Mouse (Mus musculus) embryo, embryonic 10 days (tissue): ENCODE data around the gene Fbxo17.
"Not testable (repeated sequence)": the region's sequence is repeated elsewhere in the genome, so short reads cannot be mapped to it uniquely, and the experiment has no call there.

Experiments used
- DNase-seq: peaks from one replicate; pipeline ENCODE4 v3.0.0-alpha.2; 2015; ENCODE audit warnings: low spot score

Gene Fbxo17

DNA sequence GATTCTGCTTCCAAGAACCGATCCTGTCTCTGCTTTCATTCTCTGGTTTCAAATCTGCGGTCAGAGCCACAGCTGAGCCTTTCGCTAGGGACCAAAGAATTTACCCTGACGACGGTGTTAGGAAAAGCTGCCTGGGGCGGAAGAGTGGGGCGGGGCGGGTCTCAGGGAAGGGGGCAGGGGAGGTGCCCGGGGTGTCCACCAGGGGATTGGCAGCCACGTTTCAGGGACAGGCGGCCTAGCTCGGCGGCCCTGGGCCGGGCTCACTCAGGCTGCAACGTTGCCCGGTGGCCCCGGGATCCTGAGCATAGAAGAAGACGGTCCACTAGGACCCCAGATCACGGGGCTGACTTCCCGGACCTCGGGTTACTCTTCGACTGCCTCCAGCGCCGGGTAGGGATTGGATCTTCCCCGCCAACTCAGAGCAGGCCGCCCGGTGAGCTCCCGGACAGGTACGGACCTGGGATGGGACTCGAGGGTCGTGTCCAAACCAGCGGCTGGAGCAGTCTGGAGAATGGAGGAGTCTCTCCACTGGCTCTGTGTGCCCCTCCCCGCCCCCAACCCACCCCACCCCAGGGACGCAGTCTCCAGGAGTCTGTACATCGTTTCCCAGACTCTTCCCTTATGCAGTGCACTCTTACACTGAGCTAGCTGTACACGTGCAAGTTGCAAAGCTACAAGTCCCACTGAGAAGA is at the start of gene Fbxo17:
Fbxo17 (plus strand) TSS at position 215 of the 692 bp plus-strand sequence.
- DNase-seq, result peak; percentile 74

DNA sequence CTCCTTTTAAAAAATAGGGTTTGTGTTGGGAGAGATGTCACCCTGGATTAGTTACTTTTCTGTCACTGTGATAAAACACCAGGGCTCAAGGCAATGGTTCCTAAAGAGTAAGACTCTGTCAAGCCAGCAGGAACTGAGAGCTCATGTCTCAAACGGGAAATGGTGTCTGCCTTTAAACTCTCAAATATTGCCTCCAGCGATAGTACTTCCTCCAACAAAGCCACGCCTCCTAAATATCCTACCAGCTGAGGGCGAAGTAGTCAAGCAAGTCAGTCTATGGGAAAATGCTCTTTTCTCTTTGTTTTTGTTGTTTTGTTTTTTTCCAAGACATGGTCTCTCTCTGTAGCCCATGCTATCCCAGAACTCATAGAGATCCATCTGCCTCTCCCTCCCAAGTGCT is 45.4 kb upstream of the Fbxo17 start:
- no peak for DNase-seq

DNA sequence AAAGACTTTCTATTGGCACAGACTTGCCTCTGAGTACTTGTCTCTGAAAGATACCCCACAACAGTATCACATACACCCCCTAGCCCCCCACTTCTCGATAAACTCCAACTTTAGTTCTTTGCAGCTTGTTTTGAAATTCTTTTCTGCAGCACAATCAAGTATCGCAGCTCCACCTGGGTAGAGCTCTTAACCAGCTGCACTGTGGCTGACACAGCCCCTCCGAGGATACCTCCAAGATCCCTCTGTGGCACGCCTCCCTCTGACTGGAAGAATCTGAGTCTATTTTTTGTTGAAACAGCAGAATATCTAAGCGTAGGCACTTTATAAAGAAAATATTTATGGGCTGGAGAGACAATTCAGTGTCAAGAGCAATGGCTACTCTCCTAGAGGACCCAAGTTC is 44.3 kb upstream of the Fbxo17 start:
- no peak for DNase-seq

- DNase-seq, result not testable (repeated sequence)
Measured at GRCm38 (mm10) chr7:28672786-28673185, 43.8 kb upstream of the Fbxo17 start.

GRCm38 (mm10) chr7:28674994-28675393 is 41.6 kb upstream of the Fbxo17 start:
- DNase-seq, result no peak

DNA sequence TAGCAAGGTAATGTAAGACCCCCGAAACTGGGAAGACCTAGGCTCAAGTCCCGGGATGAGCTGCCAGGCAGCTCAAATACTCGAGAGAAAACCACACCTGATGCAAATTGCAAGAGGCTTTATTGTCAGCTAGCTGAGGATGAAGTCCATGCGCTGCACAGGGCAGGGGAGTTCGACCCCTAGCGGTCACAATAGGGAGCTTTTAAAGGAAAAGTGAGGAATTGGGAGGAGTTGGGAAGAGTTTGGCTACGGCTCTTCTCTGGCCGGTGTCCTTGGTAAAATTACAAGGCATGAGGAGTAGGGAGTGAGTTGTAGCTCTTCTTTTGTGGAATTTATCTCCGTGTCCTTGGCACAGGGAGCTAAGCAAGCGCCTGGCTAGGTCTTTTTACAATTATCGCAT is 40.9 kb upstream of the Fbxo17 start:
- DNase-seq, result peak; percentile 45

DNA sequence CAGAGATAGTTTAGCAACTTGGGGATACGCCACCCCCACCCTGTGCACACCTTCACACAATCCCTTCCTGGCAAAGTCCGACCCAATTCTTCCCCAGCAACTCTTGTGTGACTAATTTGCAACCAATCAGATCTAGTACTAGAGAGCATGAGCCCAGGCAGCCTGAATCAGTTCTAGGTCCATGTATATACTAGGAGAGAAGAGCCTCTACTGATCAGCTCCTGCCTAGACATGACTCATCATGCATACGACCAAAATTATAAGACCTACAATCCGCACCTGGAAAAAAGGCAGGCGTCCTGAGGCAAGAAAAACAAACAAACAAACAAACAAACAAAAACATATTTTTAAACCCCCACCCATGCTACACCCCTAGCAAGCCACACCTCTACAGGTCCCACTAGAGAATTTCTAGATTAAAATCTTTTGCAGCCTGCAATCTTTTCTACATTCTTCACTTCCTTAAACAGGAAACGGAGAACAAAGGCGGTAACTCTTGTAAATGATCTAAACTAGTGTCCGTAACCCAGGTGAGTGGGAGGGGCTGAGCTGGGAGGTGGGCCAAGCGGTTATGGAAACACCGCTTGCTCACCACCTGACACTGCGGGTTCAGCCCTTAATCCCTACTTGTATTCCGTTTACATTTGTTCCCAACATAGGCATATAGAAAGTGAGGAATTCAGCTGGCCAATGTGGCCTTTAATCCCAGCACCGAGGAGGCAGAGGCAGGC is 39.6 kb upstream of the Fbxo17 start:
- no peak for DNase-seq

DNA sequence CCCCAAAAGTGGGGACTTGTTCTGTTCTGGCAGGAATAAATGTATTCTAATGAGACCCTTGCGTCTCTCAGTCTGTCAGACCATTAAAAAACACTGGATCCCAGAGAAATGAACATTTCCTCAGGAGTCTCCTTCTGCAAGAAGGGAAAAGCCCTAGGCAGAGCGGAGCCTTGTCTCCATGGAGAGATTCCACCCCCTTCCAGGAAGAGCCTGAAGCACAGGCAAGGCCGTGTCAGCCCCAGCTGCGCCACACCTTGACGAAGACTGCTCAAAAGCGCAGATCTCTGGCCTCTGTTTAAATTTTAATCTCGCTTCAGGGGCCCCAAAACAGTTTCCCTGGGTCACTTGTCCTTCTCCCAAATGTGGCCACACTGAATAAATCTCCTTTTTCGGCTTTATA is 39.0 kb upstream of the Fbxo17 start:
- no peak for DNase-seq

DNA sequence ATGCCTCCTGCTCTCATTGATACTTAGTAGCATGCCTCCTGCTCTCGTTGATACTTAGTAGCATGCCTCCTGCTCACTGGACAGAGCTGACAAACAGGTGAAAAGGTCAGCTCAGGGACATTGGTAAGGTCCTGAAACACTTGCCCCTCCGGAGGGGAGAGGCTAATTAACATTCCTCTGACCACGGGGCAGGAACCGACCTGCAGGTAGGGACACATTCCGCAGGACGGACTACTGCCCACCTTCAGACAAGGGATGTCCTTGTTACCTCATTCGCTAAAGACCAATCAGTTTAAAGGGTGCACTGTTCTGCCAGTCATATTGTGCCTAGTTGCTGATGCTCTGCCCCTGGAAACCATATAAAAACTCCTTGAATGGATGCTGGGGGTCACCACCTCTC is 25.5 kb upstream of the Fbxo17 start:
- no peak for DNase-seq

GRCm38 (mm10) chr7:28692545-28693320 is 23.9 kb upstream of the Fbxo17 start, which contains the start of gene Fbxo27:
Gene Fbxo27 (plus strand): TSS chr7:28692849.
- peak; percentile 47 for DNase-seq

GRCm38 (mm10) chr7:28693321-28693966 is 23.2 kb upstream of the Fbxo17 start:
- peak; percentile 86 for DNase-seq

- DNase-seq, result peak; percentile 75
Measured at GRCm38 (mm10) chr7:28694423-28694822, 22.2 kb upstream of the Fbxo17 start.

DNA sequence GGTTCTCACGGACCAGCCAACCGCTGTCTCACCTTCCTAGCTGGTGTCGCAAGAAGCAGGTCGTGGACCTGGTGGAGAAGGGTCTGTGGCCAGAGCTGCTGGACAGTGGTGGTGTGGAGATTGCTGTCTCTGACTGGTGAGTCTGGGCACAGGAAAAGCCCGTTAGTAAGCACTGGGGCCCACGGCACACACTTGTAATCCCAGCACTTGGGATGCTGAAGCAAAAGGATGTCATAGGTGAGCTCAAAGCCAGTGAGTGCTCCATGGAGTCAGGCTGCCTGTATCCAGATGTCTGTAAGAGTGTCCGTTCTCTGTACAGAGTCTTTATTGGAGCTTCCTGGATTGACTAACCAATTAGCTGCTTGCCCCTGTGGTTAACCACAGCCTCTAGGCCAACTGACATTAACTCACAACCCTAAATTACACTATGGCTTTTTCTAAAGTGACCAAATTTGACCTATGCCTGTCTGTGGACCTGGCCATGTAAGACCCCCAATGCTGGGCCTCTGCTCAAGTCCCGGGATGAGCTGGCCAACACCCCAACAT is 21.6 kb upstream of the Fbxo17 start:
- no peak for DNase-seq

DNA sequence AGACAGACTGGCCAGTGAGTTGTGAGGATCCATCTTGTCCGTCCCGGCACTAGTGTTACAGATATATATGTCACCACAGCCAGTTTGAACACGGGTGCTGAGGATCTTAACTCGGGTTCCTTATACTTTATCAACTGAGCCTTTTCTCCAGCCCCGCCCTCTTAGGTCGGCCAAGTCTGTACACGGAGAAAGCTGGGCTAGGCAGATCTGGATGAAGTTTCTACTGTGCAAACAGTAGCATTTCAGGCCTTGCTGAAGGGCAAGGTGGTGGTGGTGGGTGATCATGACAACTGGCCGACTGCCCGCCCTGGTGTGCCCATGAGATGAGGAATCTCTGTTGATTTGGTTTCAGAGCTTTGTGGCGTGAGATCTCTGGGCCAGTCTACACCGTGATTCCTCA is 19.3 kb upstream of the Fbxo17 start:
- DNase-seq, result no peak

GRCm38 (mm10) chr7:28700269-28700668 is 16.3 kb upstream of the Fbxo17 start:
- no peak for DNase-seq

DNA sequence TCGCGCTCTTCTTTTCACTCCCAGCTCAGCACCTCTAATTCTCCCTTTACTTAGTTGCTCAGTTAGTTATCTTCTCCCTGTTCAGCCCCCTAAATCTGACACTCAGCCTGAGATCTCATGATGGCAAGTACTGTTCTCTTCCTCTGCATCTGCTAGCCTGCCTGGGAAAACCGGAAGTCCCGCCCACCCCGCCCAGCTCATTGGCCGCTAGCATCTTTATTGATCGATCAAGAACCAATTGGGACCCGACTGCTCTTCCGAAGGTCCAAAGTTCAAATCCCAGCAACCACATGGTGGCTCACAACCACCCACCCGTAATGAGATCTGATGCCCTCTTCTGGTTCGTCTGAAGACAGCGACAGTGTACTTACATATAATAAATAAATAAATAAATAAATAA is 15.3 kb upstream of the Fbxo17 start:
- DNase-seq, result not testable (repeated sequence)

GRCm38 (mm10) chr7:28702601-28703143 is 13.9 kb upstream of the Fbxo17 start:
- no peak for DNase-seq

GRCm38 (mm10) chr7:28709454-28709853 is 7.2 kb upstream of the Fbxo17 start:
- DNase-seq, result no peak

DNA sequence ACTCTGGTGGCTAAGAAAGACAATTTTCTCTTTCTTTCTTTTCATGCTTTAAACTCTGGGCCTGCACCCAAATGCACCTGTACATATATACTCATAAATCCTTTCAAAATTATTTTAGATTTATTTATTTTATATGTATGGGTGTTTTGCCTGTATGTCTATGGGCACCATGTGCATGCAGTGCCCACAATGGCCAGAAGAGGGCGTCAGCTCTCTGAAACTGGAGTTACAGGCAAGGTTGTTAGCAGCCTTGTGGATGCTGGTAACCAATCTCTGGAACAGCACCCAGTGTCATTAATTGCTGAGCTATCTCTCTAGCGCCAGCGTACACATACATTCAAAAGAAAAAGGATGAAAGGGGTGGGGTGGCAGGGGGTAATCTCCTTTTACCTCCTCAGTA is 5.6 kb upstream of the Fbxo17 start:
- no peak for DNase-seq

- DNase-seq, result no peak
Measured at GRCm38 (mm10) chr7:28714667-28715066, 1.9 kb upstream of the Fbxo17 start.

DNA sequence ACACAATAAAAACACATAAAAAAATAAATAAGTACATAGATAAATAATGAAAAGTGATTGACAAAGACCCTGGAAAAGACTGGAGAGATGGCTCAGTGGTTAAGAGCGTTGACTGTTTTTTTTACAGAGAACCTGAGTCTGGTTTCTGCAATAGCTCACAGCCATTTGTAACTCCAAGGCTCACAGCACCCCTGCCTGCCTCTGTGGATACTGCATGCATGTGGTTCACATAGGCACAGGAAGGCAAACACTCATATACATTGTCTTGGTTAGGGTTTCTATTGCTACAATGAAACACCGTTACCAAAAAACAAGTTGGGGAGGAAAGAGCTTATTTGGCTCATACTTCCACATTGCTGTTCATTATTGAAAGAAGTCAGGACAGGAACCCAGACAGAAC is 1.0 kb upstream of the Fbxo17 start:
- DNase-seq, result no peak

- no peak for DNase-seq
Measured at GRCm38 (mm10) chr7:28717726-28718125, 1.1 kb downstream of the Fbxo17 start.
